Mouse (Mus musculus) embryonic fibroblast, embryonic 13.5 days (primary cell): ENCODE measurements at regions not wholly inside any gene's neighbourhood (a gene's known extent, or its start where the extent isn't known, plus 50 kb on each side); places are given as distances from the start of the nearest gene placed in this dataset.

Experiments
- CTCF ChIP-seq: IDR thresholded peaks from 2 replicates; pipeline ENCODE4 v1.5.1; 2011; ENCODE audit warnings: mild to moderate bottlenecking, control low read depth, low read length, moderate library complexity, borderline replicate concordance; ENCODE audit not compliant: insufficient read depth
- POLR2A ChIP-seq: IDR thresholded peaks from 2 replicates; pipeline ENCODE4 v1.6.1; 2011; ENCODE audit warnings: low read depth, mild to moderate bottlenecking, control low read depth, low read length, moderate library complexity

- TF ChIP-seq POLR2A = no peak
- TF ChIP-seq CTCF = no peak
Measured at GRCm38 (mm10) chr6:139350939-139351338, 150.8 kb downstream of the Rergl start.
